Mouse (Mus musculus) heart, postnatal 4 days (tissue): Measurements from ENCODE around the gene Banf2. TPM values are rescaled to one million over a fixed set of nuclear protein-coding genes. Genes with fewer than 3 reads are reported as not detected.
A peak's percentile ranks its signal among the peaks of the same experiment; 100 is the strongest.

Experiments used
- DNase-seq: peaks from one replicate; pipeline ENCODE4 v3.0.0; 2021
- total RNA-seq, 2 experiments: library from RNA; stranded (reverse); gene quantifications; 2 replicates each; pipeline ENCODE4 v1.2.3; 2021

Gene Banf2
- total RNA-seq, 2 experiments from 2014 or later: not detected

- DNase-seq: no peak
These were observed 74.5 kb downstream of the Banf2 start for GRCm38 (mm10) chr2:144107374-144107773.

- no peak for DNase-seq
These were observed 75.0 kb downstream of the Banf2 start for GRCm38 (mm10) chr2:144107810-144108209.

- DNase-seq: no peak
These were observed 75.5 kb downstream of the Banf2 start for GRCm38 (mm10) chr2:144108376-144108775.

GRCm38 (mm10) chr2:144111966-144112365, 79.1 kb downstream of the Banf2 start:
- no peak for DNase-seq

- DNase-seq: no peak
These were observed 79.8 kb downstream of the Banf2 start for GRCm38 (mm10) chr2:144112666-144113065.

- DNase-seq: no peak
These were observed 85.2 kb downstream of the Banf2 start for GRCm38 (mm10) chr2:144118061-144118460.

- DNase-seq: peak; percentile 74
These were observed 87.4 kb downstream of the Banf2 start for GRCm38 (mm10) chr2:144120186-144120823.

- DNase-seq: no peak
These were observed 89.2 kb downstream of the Banf2 start for GRCm38 (mm10) chr2:144122068-144122467.

Other genes with a start within 250 kb of the Banf2 start
- gene Bfsp1, start 169.9 kb upstream of the Banf2 start, total RNA-seq: under 1 TPM; 0.98 to 0.99 TPM
- 100 to 1,000 TPM; 708 to 736 TPM for gene Dstn, start 117.7 kb upstream of the Banf2 start, total RNA-seq
- gene Rrbp1, start 21.8 kb upstream of the Banf2 start, total RNA-seq: 100 to 1,000 TPM; 181 to 182 TPM
- 10 to 100 TPM; 10.2 to 11.8 TPM for gene Mgme1, start 237.6 kb downstream of the Banf2 start, total RNA-seq
- gene Snx5, start 237.8 kb downstream of the Banf2 start, total RNA-seq: 10 to 100 TPM; 65.8 to 68.2 TPM